Mouse (Mus musculus) 416B (cell line): ENCODE data around the gene Tulp2.
A peak's percentile ranks its signal among the peaks of the same experiment; 100 is the strongest.
"Not testable (repeated sequence)": the region's sequence is repeated elsewhere in the genome, so short reads cannot be mapped to it uniquely, and the experiment has no call there.

ENCODE experiments used
- DNase-seq: peaks from one replicate; pipeline ENCODE4 v3.0.0; 2011; ENCODE audit warnings: low read depth

Tulp2 gene

DNA sequence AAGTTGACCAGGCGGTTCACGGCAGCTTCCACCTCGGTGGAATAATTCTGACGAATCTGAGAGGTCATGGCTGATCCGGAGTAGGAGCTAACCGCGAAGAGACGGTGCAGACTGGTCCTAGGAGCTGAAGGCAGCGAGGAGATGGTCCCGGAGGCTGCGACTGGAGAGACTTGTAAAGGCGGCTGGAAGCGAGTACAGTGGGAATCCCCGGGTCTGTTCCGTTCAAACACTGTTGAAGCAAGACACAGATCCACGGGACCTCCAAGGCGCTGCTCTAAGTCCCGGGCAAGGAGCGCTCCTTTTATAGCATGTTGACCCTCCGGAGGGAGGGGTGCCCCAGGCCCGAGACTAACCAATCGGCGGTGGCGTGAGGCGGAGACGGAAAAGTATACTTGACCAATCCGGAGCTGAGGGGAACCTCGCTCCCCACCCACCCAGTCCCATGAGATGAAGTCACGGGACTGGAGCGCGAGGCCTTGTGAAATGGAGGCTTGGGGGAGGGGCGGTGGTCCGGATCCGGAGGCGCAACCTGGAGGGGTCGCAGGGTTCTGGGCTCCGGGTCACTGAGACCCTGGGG lies 22.0 kb upstream of the Tulp2 start, which contains the start of gene Ftl1:
Gene Ftl1, minus strand, starts transcription at position 321 of the 577 bp plus-strand sequence.
- peak; percentile 99 for DNase-seq

- DNase-seq = no peak
Observed at GRCm38 (mm10) chr7:45460377-45460776, 21.3 kb upstream of the Tulp2 start.

GRCm38 (mm10) chr7:45460860-45461314 lies 20.8 kb upstream of the Tulp2 start:
- peak; percentile 99 for DNase-seq

DNA sequence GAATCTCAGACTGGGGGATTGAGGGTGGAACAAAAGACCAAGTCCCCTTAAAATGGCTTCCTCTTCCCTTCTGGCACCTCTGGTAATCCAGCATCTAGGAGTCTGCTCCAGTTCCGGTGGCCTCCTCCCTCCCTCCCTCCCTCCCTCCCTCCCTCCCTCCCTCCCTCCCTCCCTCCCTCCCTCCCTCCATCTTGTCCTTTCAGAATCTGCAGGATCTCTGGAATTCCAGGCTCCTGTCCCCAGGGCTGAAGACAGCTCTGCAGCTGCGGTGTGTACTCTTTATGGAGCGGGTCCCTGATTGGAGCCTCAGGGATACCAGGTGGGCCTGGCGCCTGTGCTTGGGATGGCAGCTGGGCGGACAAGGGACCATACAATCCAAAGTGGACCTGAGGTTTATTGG lies 20.4 kb upstream of the Tulp2 start:
- DNase-seq = no peak

DNA sequence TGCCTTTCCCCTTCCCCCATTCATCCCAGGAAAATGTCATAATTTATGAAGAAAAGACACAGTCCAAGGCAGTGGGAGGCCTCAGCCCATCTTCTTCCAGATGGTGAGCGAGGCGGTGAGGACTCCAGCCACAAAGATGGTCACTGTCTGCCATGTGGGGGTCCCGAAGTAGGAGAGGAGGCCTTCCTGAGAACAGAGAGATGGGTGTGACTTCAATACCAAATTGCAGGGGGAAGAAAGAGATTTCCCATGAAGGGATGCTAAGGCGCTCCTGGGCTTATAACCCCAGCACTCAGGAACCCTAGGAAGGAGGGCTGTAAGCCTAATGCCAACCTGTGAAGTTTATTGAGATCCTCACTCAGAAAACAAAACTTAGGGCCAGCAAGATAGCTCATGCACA lies 19.9 kb upstream of the Tulp2 start:
- DNase-seq = no peak

DNA sequence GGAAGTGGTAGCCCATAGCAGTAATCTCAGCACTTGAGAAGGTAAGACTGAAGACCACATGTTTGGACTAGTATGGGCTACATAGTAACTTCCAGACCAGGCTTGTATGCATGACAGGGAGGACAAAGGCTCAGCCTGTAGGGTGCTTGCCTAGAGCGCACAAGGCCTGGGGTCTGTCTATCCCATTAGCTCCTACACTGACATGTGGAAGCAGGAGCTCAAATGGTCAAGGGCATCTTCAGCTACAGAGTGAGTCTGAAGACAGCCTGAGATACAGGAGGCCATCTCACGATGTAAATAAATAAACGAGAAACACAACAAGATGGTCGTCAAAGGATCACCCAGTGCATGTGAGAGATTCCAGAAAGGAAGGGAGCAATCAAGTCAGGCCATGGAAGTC lies 19.4 kb upstream of the Tulp2 start:
- DNase-seq = no peak

DNA sequence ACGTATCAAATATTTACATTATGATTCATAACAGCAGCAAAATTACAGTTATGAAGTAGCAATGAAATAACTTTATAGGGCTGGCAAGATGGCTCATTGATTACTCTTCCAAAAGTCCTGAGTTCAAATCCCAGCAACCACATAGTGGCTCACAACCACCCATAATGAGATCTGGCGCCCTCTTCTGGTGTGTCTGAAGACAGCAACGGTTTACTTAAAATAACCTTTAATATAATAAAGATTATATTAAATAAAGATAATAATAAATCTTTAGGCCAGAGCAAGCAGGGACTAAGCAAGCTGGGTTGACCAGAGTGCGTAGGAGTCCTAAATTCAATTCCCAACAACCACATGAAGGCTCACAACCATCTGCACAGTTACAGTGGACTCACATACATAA lies 18.8 kb upstream of the Tulp2 start:
- not testable (repeated sequence) for DNase-seq

DNA sequence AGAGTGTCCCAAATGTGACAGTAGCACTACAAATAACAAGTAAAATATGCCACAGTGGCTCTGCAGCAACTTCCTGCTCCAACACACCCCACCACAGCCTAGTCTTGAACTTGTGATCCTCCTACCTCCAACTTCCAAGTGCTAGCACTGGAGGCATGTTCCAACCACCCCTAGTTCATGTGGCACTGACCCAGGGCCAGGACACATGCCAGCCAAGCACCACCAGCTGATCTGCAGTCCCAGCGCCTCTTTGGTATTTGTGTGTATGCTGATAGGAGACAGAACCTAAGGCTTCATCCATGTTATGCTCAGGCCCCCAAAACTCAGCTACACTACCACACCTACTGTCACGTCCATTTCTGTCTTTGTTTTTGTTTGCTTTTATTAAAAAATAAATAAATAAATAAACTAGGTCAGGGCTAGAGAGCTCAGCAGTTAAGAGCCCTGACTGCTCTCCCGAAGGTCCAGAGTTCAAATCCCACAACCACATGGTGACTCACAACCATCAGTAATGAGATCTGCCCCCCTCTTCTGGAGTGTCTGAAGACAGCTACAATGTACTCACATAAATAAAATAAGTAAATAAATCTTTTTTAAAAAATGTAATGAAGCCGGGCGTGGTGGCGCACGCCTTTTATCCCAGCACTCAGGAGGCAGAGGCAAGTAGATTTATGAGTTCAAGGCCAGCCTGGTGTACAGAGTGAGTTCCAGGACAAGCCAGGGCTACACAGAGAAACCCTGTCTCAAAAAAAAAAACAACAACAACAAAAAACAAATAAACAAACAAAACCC lies 17.5 kb upstream of the Tulp2 start:
- DNase-seq = no peak

- DNase-seq = no peak
Observed at GRCm38 (mm10) chr7:45465112-45465511, 16.6 kb upstream of the Tulp2 start.

- peak; percentile 69 for DNase-seq
Observed at GRCm38 (mm10) chr7:45465549-45465948, 16.1 kb upstream of the Tulp2 start.

DNA sequence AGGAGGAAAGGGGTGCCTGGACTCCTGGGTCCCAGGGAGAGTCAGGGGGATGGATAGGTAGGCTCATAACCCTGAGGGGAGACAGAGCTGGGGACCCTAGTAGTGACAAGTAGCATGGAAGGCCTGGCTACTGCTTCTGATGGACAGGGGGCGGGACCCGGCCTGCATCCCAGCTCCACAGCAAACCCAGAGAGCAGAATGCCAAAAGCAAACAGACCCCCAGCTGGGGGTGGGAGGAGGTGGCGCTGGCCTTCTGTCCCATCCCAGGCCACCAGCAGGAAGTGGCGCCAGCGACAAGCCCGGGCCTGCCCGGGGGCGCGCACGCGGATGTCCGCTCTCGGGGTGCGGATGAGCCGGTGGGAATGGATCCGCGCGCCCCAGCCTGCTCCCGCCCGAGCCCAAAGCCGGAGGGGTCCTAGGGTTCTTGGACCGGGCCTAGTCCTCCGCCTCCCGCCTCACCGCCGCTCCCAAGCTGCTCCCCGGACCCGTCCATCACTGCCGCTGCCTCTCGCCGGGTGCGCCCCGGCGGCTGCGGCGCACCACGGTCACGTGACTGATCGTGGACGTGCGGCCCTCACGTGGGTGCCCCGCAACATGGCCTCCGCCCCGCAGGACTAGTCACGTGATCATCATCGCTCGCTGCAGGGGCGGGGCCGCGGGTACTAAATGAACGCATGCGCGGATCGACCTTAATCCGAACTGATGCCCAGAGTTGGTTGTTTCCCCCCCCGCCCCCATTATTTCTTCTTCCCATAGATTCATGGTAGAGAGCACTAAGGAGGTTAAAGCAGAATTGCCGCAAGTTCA lies 15.2 kb upstream of the Tulp2 start, which contains the start of gene Bax:
Gene Bax, minus strand, starts transcription at position 616 of the 807 bp plus-strand sequence.
- peak; percentile 96 for DNase-seq

DNA sequence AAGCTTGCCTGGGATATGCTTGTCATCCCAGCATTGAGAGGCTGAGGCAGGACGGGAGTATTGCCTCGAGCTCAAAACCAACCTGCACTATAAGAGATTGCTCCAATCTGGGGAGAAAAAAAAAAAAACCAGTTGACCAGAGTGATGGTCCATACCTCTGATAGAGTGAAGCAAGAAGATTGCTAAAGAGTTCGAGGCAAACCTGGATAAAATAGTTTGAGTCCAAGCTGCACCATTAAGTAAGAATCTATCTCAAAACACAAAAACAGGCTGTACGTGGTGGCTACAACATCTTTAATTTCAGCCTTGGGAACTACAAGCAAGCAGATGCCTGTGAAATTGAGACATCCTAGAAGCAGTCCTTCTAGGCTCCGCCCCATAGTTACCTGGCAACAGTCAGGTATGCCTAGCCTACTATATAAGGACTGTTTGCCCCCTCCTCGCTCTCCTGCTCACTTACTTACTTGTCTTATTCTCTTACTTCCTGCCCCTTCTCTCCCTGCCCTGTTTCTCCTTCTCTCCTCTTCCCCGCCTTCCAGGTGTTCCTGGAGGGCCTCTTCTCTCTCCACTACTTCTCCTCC lies 14.5 kb upstream of the Tulp2 start:
- no peak for DNase-seq

- peak; percentile 85 for DNase-seq
Observed at GRCm38 (mm10) chr7:45470869-45471268, 10.8 kb upstream of the Tulp2 start.

- peak; percentile 88 for DNase-seq
Observed at GRCm38 (mm10) chr7:45475291-45475969, 6.2 kb upstream of the Tulp2 start.

DNA sequence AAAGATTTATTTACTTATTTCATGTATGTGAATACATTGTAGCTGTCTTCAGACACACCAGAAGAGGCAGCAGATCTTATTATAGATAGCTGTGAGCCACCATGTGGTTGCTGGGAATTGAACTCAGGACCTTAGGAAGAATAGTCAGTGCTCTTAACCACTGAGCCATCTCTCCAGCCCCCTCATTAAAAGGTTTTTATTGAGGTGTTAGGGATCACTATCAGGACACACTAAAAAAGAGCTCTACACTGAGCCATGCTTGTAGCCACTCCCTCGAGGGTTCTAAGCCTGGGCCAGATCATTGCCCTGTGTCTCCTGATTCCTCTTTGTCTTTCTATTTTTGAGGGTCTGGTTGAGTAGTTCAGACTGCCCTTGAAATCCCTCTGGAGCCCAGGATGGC lies 5.2 kb upstream of the Tulp2 start:
- DNase-seq = no peak

DNA sequence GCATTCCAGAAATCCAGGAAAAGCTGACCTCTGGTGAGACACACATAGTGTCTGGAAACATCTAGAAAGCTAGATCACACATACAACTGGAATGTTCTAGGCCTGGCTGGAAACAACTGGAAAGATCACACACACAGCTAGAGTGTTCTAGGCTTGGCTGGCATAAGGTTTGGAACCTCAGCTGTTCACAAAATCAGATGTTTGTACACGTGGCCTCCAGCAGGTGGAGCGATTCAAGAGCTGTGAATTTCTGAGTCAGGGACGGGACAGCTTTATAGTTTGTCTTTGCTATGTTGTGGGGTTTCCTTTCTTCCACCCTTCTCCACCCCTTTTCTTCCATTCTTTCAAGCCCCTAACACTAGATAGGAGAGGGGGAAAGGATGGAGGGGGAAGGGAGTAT lies 4.7 kb upstream of the Tulp2 start:
- DNase-seq = peak; percentile 82

DNA sequence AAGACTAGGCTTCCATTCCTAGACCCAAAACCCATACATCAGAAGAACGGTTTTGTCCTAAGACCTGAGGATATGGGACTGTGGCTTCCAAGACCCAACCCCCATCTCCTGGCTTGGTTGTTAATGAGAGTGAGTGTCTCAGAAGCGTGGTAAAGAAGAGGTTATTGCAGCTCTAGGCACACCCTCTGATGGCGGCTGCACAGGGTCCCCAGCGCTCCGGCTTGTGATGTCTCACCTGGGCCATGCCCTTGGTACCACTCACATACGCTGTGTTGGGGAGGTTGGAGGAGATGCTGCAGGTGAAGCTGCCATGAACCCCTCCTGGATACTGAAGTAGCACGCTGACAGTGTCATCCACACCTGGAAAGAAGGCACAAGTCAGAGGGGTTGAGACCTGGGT lies 2.9 kb upstream of the Tulp2 start:
- no peak for DNase-seq

DNA sequence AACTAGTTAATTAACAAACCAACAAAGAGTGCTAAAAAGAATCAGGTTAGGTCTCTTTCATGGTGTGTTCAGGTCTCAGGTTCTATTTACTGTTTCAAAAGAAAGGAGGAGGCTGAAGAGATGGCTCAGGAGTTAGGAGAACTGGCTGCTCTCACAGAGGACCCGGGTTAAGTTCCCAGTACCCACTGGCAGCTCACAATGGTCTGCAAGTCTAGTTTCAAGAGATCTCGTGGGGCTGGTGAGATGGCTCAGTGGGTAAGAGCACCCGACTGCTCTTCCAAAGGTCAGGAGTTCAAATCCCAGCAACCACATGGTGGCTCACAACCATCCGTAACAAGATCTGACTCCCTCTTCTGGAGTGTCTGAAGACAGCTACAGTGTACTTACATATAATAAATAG lies 1.4 kb upstream of the Tulp2 start:
- not testable (repeated sequence) for DNase-seq

- no peak for DNase-seq
Observed at GRCm38 (mm10) chr7:45482166-45482565, 489 bp downstream of the Tulp2 start.

DNA sequence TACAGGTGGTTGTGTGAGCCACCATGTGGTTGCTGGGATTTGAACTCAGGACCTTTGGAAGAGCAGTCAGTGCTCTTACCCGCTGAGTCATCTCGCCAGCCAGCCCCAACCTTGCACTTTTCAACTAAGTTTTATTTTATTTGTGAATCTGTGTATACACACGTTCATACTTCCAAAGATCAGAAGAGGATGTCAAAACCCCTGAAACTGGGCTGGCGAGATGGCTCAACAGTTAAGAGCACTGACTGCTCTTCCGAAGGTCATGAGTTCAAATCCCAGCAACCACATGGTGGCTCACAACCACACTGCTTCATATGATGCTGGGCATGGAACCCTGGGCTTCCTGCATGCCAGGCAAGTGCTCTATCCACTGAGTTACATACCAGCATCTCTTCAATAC lies 3.3 kb downstream of the Tulp2 start:
- DNase-seq = not testable (repeated sequence)

- DNase-seq = no peak
Observed at GRCm38 (mm10) chr7:45486158-45486557, 4.5 kb downstream of the Tulp2 start.
